Mouse (Mus musculus) liver, adult 2 months (tissue): Measurements from ENCODE around the gene Ccl1. TPM values are rescaled to one million over a fixed set of nuclear protein-coding genes. Genes with fewer than 3 reads are reported as not detected.

Experiments used
- DNase-seq: peaks from one replicate; pipeline ENCODE4 v3.0.0-alpha.2; 2011; ENCODE audit warnings: low read depth, low spot score; ENCODE audit errors: extremely low read depth
- H3K27ac ChIP-seq: fragments of 200-500 bp; replicated peaks from 2 replicates; pipeline ENCODE4 v1.5.1; 2012; ENCODE audit warnings: low read depth, mild to moderate bottlenecking, control low read depth, inconsistent platforms, low read length; ENCODE audit not compliant: insufficient read depth
- H3K27me3 ChIP-seq: fragments of 200-500 bp; 2 replicates; pipeline ENCODE4 v1.6.1; 2012; ENCODE audit warnings: mild to moderate bottlenecking, moderate library complexity, low read length, inconsistent platforms; ENCODE audit not compliant: control insufficient read depth, insufficient read depth
- H3K36me3 ChIP-seq: fragments of 200-500 bp; 2 replicates; pipeline ENCODE4 v1.6.1; 2012; ENCODE audit warnings: low read length, inconsistent platforms; ENCODE audit not compliant: control insufficient read depth, insufficient read depth
- H3K4me1 ChIP-seq: fragments of 200-500 bp; 2 replicates; pipeline ENCODE4 v1.6.1; 2011; ENCODE audit warnings: low read length; ENCODE audit not compliant: control insufficient read depth, insufficient read depth
- H3K4me3 ChIP-seq: fragments of 200-500 bp; 2 replicates; pipeline ENCODE4 v1.5.1; 2011; ENCODE audit warnings: low read depth, mild to moderate bottlenecking, control low read depth, low read length, moderate library complexity; ENCODE audit not compliant: insufficient read depth
- H3K79me2 ChIP-seq: fragments of 200-500 bp; 2 replicates; pipeline ENCODE4 v1.6.1; 2012; ENCODE audit warnings: inconsistent platforms, mild to moderate bottlenecking, low read length, moderate library complexity; ENCODE audit not compliant: control insufficient read depth, insufficient read depth
- H3K9ac ChIP-seq: fragments of 200-500 bp; 2 replicates; pipeline ENCODE4 v1.6.1; 2012; ENCODE audit warnings: low read depth, mild to moderate bottlenecking, control low read depth, inconsistent platforms, low read length
- CTCF ChIP-seq: fragments of 200-500 bp; IDR thresholded peaks from 2 replicates; pipeline ENCODE4 v1.5.1; 2011; ENCODE audit warnings: low read depth, low read length, control low read depth
- POLR2A ChIP-seq: fragments of 200-500 bp; IDR thresholded peaks from 2 replicates; pipeline ENCODE4 v1.6.1; 2011; ENCODE audit warnings: low read length, control low read depth; ENCODE audit not compliant: insufficient read depth; ENCODE audit errors: extremely low read depth
- WGBS: fragments of 180-500 bp; shearing (Covaris S2); methylation state at CpG from one replicate; pipeline ENCODE4 v1.1.7; 2018; 5-methylcytosine and 5-hydroxymethylcytosine counted together
- polyA plus RNA-seq: library from polyadenylated mRNA; depleted of rRNA; stranded (reverse); fragments of >200 nt; gene quantifications from 2 replicates; pipeline ENCODE4 v1.2.3, GENCODE M21; 2012
- total RNA-seq: library from RNA; depleted of rRNA; stranded (reverse); fragments of >200 nt; gene quantifications from 2 replicates; pipeline ENCODE4 v1.2.3, GENCODE M21; 2014

Gene Ccl1
- total and polyA plus RNA-seq, 2 experiments, result not detected

DNA sequence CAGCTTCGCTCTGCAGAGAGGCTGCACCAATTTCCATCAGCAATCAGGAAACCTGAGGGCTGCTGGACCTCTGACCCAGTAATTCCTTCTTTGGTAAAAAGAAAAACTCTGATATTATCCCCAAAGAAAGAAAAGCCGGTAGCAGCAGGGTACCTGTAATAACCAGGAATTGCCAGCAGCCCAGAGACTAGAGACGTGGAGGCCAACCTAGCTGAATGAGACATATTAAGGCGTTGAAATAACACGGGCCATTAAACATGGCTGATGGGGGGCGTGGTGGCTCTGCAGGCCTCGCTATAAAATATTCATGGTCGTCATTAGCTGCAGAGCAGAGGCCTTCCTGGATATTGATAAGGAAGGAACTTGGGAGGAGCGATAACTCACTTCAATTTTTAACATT, 78.5 kb downstream of the Ccl1 start:
- Histone ChIP-seq H3K27me3 (no peaks in the 10 kb centered on the region), H3K4me1 (no peaks in the 10 kb centered on the region), H3K79me2 (no peaks in the 10 kb centered on the region)

DNA sequence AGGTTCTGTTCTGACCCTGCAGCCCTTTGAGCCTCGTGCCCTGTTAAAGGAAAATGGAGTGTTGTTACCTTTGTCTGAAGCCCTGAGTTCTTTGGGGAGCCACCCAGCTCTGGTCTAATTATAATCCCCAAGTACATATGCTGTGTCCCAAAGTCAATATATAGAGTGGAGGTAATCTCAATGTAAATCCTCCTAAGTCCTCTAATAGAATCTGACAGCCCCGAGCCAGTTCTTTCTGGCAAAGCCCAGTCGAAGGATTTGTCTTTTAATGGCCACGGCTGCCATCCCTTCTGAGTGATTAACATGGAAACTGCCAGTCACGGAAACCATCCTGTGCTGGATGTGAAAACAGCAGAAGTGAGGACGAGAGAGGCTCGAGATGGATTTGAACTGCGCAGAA, 79.6 kb downstream of the Ccl1 start:
- H3K27me3 ChIP-seq, result no peaks in the 10 kb centered on the region
- H3K4me3 ChIP-seq, result no peak overlapping the region
- TF ChIP-seq CTCF, result no peak
- no peaks in the 10 kb centered on the region for H3K36me3 ChIP-seq
- no peak overlapping the region for H3K9ac ChIP-seq
- no peak for DNase-seq
- H3K4me1 ChIP-seq, result no peaks in the 10 kb centered on the region
- no peak overlapping the region for H3K27ac ChIP-seq
- WGBS, result 65% methylated on average over 8 of the region's 8 CpGs
- no peaks in the 10 kb centered on the region for H3K79me2 ChIP-seq

More for the DNA sequence above, 78.5 kb downstream of the Ccl1 start:
- H3K4me3 ChIP-seq, result no peak overlapping the region
- no peak overlapping the region for H3K9ac ChIP-seq
- TF ChIP-seq POLR2A (no peak), CTCF (no peak)
- DNase-seq, result no peak
- WGBS, result 79% methylated on average over 9 of the region's 9 CpGs
- no peak overlapping the region for H3K27ac ChIP-seq
- H3K36me3 ChIP-seq, result no peaks in the 10 kb centered on the region

DNA sequence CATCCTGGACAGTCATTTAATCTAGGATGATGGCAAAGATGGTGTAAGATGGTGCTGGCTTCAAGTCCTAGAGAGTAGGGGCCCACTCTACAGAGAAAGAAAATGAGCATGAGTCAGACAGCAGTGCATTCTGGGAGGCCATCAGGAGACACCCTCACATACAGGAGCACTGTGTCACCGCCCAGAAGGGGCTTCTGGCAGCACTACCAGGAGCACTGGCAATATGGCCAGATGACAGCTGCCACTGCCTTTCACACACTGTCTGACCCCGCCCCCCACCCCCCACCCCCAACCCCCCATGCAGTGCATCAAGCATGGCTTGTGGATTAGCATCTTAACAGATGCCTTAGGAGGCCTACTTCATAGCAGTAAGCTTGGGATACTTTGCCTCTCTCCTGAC, 89.0 kb downstream of the Ccl1 start:
- H3K27ac ChIP-seq, result no peak overlapping the region
- no peak for TF ChIP-seq POLR2A
- TF ChIP-seq CTCF, result no peak
- H3K27me3 ChIP-seq, result no peaks in the 10 kb centered on the region
- no peaks in the 10 kb centered on the region for H3K4me1 ChIP-seq
- no peak overlapping the region for H3K4me3 ChIP-seq
- no peak overlapping the region for H3K9ac ChIP-seq
- WGBS, result 52% methylated on average over 2 of the region's 2 CpGs
- no peaks in the 10 kb centered on the region for H3K36me3 ChIP-seq
- DNase-seq, result no peak
- no peaks in the 10 kb centered on the region for H3K79me2 ChIP-seq

GRCm38 (mm10) chr11:82214405-82214804, 91.1 kb downstream of the Ccl1 start:
- H3K79me2 ChIP-seq, result no peaks in the 10 kb centered on the region
- no peaks in the 10 kb centered on the region for H3K27me3 ChIP-seq
- H3K36me3 ChIP-seq, result no peaks in the 10 kb centered on the region
- no peaks in the 10 kb centered on the region for H3K4me1 ChIP-seq
- H3K4me3 ChIP-seq, result no peak overlapping the region
- H3K27ac ChIP-seq, result no peak overlapping the region
- TF ChIP-seq POLR2A, result no peak
- WGBS, result 55% methylated on average over 4 of the region's 4 CpGs
- H3K9ac ChIP-seq, result no peak overlapping the region
- DNase-seq, result peak; percentile 3

- Histone ChIP-seq H3K4me1 (no peaks in the 10 kb centered on the region), H3K4me3 (no peak overlapping the region), H3K9ac (no peak overlapping the region), H3K79me2 (no peaks in the 10 kb centered on the region), H3K27ac (no peak overlapping the region), H3K36me3 (no peaks in the 10 kb centered on the region), H3K27me3 (no peaks in the 10 kb centered on the region; the same call in 1 of the 2 replicates)
- 92% methylated on average over 2 of the region's 2 CpGs for WGBS
- DNase-seq, result no peak
- TF ChIP-seq CTCF (no peak), POLR2A (no peak)
These were observed 98.5 kb downstream of the Ccl1 start for GRCm38 (mm10) chr11:82206960-82207488.

GRCm38 (mm10) chr11:82205221-82205620, 100.3 kb downstream of the Ccl1 start:
- no peak for TF ChIP-seq POLR2A
- TF ChIP-seq CTCF, result no peak
- no peak overlapping the region for H3K4me3 ChIP-seq
- DNase-seq, result no peak
- no peaks in the 10 kb centered on the region; the same call in 1 of the 2 replicates for H3K27me3 ChIP-seq
- H3K4me1 ChIP-seq, result no peaks in the 10 kb centered on the region
- H3K9ac ChIP-seq, result no peak overlapping the region
- WGBS, result 82% methylated on average over 6 of the region's 6 CpGs
- no peaks in the 10 kb centered on the region for H3K36me3 ChIP-seq
- H3K79me2 ChIP-seq, result no peaks in the 10 kb centered on the region
- no peak overlapping the region for H3K27ac ChIP-seq
